Mouse (Mus musculus) adrenal gland, postnatal 4 days (tissue): Measurements from ENCODE around the gene Col4a2. TPM values are rescaled to one million over a fixed set of nuclear protein-coding genes. Genes with fewer than 3 reads are reported as not detected.

ENCODE experiments used
- DNase-seq, 2 experiments: peaks; one replicate each; pipeline ENCODE4 v3.0.0; 2021 to 2022; ENCODE audit warnings: low spot score in 2 of 2, mixed read lengths in 2 of 2
- long read RNA-seq, 2 experiments: library from polyadenylated mRNA; stranded (forward); transcript quantifications; one replicate each; pipeline ENCODE4 v2.0.0; 2021
- total RNA-seq, 2 experiments: library from RNA; stranded (reverse); gene quantifications; 2 replicates each; pipeline ENCODE4 v1.2.3; 2021

The Col4a2 gene
- total RNA-seq = 100 to 1,000 TPM; 299 to 331 TPM
- long read RNA-seq, experiment 1, full-length matches to known transcripts = 33 of 261 reads
- long read RNA-seq, experiment 1, partial matches to known transcripts = 223 of 261 reads
- long read RNA-seq, experiment 1, other reads (novel, unspliced or antisense) = 5 of 261 reads
- long read RNA-seq, experiment 2, full-length matches to known transcripts = 190 of 551 reads
- long read RNA-seq, experiment 2, partial matches to known transcripts = 337 of 551 reads
- long read RNA-seq, experiment 2, other reads (novel, unspliced or antisense) = 24 of 551 reads

DNA sequence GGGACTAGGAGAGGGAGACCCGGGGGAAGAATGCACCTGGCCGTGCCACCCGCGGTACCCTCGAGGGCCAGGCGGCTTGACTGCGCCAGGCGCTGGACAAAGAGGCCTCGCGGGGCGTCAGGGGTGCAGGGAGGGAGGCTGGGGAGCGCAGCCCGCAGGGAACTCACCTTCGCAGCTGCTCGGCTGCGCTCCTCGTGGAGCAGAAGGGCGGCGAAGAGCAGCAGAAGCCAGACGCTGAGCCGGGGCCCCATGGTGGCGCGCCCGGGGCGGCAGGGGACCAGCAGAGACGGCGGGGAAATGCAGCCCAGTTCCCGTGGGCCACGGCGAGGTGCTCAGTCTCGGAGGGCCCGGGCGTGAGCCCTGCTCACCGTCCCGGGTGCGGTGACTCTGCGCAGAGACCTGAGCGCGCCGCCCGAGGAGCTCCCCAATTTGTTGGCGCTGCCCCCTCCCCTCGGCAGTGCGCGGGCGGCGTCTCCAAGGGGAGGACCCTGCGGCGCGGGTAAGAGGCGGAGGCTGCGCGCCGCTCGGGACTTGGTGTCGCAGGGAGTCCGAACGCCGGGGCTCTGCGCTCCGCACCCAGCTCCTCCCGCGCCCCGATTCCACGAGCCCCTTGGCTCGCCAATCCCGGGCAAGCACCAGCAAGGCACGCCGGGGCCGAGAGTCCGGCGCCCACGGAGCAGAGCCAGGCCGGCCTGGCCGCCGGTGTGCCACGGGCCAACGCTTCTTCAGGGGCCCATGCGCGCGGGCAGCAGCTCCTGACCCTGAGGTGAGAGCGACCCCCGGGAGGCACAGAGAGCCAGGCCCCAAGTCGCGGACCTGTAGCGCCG, at the start of gene Col4a2, which contains the start of gene Col4a1:
Gene Col4a2 (plus strand): TSS at position 457 of the 827 bp plus-strand sequence.
Gene Col4a1 (minus strand): TSS at position 478 of the 827 bp plus-strand sequence.
- DNase-seq = peak; percentile 49 to 56

DNA sequence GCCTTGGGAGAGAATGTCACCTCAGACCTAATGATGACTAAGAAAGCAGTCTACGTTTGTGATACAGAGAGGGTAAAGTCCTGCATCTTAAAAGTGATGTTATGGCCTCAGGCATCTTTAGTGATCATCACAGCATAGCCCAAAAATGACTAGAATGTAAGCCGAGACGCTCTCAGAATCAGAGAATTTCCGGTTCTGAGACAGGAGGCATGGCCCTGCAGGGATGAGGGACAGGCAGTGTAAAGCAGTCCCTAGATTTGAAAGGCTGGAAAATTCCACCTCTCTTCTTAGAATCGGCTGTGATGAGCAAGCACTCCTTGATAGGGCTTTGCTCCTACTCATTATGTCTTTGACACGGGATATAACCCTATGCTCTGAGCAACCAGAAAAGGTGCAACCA, 48.8 kb upstream of the Col4a2 start:
- no peak for DNase-seq

DNA sequence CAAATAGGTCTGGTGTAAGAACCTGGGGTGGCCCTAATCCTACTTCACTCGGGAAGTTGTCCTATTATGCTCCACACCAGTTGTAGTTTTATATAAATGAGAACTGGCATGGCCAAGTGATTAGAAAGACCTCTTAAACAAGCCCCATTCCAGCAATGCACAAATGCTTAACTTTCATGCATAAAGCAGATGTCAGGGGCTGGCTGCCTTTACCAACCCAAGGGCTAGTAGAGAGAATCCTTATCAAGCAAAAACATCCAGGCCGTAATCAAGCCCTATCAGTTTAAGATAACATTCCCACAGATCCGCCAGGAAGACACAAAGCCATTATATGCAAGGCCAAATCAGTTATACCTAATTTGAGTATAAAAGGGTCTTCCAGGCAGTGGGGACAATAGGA, 46.6 kb upstream of the Col4a2 start:
- no peak for DNase-seq

DNA sequence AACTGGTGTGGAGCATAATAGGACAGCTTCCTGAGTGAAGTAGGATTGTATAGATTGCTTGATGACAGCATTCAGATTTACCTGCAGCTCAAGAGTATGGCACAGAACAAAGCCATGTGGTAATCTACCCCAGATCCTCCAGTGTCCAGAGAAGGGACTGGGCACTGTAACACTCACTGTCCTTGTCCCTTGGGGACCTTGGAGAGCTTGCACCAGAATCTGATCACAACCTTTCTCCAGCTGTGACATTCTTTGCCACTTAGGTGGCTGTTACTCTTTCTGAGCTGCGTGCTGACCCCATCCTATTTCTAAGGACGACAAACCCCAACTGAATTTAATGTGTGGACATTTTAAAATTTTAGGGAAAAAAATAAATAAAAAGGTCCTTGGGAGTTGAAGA, 46.1 kb upstream of the Col4a2 start:
- no peak for DNase-seq

DNA sequence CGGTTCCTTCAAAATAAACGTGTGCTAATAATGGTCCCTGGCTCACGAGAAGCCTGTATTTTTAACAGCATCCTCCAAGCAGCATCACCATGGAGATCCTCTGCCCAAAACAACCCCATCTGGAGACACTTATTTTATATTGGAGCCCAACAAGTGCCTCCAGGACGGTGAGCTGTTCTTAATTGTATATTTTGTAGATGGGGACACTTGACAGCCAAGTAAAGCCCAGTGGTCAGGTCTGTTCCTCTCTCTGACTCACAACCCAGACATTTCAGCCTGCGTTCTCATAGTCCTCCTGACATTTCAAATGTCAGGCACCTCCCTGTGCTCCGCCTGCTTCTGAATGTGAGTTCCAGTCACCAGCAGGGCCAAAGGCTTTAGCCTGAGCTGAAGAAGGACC, 43.9 kb upstream of the Col4a2 start:
- DNase-seq = no peak

DNA sequence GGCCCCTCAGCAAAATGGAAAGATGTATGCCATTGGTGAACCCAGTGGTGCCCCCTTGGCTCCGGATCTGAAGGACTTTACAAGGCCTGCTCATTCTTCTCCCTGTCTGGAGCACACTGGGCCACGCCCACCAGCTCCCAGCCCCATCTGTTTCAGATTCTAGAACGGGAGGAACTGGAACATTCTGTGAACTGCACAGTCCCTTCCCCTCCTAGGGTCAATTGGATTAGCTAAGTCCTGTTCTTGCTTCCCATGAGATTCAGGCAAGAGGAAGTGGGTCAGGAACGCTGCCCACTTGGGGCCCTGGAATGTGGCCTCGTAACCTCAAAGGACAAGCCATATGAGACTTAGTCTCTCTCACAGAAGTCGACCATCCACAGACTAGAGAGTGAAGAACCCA, 41.8 kb upstream of the Col4a2 start:
- no peak for DNase-seq

DNA sequence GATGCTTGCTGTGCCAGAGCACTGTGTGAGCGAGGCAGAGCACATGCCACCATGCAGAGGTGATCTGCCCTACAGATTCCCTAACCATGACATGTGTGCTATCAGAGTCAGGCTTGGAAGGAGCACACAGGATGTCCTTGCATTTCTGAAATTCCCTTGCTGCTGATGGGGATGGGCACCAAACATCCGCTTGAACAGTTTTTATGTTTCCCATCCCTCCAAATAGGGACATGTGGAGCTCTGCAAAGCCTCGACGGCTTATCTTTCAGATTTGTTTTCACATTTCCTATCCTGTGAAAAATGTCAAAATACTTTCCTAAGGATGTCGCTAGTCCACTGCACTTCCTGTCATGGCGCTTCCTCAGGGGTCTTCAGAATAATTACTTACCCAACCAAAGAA, 40.4 kb upstream of the Col4a2 start:
- no peak for DNase-seq

DNA sequence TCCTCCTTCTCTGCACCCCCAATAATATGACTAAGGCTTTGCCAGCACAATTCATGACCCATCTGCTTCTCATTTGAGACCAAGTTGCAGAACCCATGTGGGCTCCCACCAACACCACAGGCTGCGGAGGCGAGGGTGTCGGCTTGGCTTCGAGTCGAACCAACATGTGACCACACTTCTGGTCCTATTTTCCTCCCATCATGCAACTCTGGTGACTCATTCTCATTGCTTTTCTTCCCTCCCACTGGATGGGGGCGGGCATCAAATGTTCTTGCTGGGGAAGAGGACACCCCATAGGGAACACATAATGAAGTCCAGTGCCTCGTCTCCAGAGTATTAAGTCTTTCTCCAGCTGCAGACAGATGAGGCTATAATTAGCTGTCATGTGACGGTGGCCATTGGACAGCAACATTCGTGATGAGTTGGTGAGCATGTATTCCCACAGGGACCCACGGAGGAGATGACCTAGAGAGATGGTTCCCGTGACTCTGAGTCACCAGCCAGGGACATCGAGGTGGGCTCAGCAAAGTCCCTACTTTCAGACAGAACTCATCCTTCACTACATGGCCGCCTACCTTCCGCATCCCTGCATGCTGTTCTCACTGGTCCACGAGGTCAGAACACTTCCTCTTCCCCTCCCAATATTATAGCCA, 39.0 kb upstream of the Col4a2 start:
- DNase-seq = no peak

DNA sequence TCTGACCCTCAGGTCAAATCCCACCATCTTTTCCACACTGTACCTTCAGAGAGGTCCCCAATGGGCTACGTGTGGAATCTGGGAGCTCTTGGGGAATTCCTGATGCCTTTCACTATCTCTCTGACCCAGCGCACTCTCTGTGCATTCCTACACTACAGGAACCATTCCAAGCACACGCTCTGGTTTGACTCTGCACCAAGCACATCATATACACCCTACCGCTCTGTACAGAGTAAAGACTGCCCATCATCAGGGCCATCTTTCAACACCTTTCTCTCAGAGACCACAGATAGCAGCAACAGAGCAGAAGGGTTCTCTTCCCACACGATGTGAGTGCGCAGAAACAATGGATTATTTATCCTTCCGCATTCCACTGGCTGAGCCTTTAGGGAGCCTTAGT, 38.2 kb upstream of the Col4a2 start:
- no peak for DNase-seq

DNA sequence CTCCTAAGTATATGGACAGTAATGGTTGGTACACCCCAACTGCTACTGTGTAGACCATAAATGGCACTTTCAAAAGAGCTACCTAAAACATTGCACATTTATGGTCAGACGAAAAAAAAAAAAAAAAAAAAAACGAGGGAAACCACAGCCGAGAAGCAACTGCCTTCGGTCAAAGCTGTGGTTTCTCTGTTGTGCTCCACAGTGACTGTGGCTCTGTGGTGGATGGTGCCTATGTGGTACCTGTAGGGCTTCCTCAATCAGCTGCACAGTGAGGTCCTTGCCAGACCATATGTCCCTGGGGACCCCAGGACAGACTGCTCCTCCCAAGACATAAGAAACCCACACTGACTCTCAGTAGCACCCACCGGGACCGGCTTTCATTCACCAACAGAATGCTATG, 36.3 kb upstream of the Col4a2 start:
- DNase-seq = no peak

DNA sequence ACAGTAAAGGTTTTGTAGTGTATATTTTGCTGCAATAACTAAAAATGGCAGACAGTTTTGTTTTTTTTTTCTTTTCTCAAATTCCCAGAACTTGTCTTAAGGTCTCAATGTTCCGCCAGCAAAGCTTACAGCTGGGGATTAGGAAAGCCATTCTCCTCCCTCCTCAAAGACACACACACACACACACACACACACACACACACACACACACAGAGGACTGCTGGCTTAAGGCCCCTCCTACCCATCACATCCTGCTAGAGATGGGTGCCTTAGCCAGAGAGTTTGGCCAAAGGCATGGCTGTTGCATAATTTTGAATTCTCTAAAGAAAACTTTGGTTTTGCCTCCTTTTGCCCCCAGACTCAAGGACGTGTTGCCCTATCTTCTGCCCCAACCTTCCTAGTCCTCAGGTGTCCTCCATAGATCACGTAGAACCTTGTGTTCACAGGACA, 35.0 kb upstream of the Col4a2 start:
- DNase-seq = no peak

DNA sequence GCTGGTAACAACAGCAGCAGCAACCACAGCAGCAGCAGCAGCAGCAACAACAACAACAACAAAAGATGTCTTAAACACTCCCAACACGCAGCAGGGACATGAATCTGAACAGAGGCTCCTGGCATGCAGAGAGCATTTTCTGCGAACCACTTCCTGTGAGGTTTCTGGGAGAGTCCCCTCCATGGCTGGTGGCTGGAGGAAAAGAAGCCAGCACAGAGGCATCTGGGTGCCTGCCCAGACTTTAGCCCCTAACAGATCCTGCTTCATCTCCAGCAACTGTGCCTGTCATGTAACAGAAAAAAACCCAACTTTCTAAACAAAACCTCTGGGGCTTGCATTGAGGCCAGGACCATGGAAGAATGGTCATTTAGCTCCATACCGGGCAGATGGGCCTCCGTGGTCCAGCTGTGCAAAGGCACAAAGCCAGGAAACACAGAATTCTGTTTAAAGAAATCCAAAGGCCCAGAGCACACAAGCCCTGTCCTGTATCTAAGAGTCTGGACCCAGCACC, 34.4 kb upstream of the Col4a2 start:
- no peak for DNase-seq

DNA sequence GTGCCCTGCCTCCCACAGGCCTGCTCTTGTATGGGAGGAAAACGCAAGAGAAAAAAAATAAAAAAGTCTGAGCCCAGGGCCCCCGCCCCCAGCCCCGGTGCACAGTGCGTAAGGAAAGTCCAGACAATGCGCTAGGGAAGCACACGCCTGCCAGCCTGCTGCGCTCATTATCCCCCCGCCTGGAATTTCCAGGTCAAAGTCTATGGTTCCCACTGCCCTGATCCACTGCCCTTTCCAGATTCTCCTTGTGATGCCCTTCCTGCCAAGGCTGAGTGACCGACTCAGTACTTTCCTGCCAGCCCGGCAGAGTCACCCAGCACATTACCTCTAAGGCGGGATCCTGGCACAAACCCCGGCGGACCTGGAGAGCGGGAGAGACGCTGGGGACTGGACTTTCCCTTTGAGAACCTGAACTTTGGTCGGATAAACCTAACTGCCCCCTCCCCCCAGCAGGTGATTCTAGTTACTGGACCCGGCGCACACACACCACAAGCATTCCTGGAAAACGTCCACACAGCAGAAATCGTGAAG, 33.2 kb upstream of the Col4a2 start:
- no peak for DNase-seq

DNA sequence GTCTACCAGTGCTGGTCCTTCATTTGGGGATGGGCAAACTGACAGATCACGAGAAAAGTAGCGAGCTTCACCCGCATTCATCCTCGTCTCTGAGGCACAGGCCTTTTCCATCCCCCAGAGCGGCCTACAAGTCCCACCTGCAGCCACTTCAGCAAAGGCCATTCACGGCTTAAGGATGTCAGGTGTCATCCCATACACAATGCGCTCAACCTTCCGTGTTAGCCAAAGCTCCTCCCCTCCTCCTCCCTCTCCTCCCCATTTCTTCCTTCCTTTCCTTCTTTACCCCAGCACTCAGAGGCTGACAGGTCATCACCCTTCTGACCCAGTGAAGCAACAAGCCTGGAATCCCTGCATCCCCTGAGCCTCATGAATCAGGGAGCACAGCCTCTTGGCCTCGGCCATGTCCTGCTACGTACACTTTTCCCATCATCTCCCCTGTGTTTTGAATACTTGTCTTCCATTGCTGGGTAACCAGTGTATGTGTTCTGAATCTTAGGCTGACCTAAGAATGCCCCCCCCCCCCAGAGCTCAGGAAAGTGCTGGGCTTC, 31.8 kb upstream of the Col4a2 start:
- no peak for DNase-seq

DNA sequence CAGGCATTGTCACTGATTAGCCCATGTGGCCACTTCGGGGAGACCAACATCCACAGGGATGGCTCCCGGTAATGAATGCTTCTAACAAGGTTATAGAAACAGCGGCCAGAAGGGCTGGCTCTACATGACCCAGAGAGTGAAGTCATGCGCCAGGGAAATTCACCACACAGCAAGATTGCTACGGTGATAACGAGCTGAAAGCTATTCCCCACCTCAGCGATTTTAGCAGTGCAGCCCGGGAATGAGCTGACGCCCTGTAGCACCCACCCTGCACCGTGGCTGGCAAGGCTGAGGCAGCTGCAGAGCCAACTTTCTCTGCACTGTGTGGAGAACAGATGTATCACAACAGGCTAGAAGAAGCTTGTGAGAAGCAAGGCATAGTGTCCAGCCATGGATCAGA, 30.5 kb upstream of the Col4a2 start:
- no peak for DNase-seq

DNA sequence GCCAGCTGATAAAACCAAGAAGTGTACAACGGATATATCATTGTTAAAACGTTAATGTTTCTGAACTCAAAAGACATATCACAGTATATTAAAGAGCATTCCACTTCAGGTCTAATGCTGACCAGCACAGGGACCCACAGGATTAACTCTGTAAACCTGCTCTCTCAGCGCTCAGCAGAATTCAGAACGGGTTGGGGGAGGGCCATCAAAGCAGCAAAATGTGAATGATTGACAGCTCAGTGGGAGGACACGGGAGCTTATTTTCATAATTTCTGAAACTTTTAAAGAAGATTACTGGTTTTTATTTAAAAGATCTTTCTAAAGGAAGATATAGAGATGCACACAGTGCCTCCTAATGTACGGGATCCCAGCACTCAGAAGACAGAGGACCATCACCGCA, 29.9 kb upstream of the Col4a2 start:
- DNase-seq = no peak

DNA sequence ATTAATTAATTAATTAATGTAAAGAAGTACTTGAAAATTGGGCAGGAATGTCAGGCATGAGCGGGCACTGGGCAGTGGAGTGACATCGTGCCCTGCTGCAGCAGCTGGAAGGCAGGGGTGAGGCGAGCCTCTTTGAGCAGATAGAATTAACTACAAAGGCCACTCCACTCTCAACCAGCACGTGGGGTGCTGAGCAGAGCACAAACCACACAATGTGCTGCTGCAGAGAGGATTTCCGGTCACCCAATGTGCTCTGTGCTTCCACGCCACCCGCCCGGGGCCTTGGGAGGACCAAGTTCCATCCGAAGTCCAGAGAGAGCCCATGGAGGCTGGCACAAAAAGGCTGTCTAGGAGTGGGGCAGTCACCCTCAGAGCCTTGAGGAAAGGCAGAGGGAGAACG, 29.4 kb upstream of the Col4a2 start:
- no peak for DNase-seq

DNA sequence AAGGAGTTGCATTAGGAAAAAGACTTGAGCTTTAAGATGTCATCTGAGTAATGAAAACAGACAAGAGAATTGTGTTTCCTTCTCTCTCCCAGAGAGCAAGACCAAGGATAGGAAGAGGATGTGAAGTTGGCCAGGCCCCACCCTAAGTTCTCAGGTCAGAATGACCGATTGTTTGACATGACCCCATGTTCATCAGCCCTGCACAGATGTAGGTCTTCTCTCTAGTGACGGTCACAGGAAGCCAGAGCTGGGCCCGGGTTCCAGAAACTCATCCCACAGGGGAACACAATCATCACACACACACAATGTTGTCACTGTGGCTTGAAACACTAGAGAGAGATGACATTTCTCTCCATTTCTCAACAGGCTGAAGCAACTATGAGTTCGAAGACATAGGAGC, 27.2 kb upstream of the Col4a2 start:
- DNase-seq = no peak

DNA sequence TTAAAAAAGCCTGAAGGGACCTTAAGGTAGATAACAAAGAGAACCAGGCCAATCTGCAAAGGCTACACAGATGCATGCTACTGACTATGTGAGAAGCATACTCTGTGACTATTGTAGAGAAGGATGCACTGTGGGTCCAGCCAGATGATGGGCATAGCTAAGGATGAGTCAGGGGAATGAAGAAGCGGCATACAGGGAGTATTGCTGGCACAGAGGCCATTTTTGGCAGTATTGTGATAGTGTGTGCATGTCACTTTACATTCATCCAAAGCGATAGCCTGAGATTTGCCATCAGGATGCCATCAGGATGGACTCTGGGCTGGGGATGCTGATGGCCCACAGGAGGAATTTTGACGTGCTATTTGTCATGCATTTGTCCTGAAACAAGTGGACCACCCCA, 25.5 kb upstream of the Col4a2 start:
- DNase-seq = no peak

DNA sequence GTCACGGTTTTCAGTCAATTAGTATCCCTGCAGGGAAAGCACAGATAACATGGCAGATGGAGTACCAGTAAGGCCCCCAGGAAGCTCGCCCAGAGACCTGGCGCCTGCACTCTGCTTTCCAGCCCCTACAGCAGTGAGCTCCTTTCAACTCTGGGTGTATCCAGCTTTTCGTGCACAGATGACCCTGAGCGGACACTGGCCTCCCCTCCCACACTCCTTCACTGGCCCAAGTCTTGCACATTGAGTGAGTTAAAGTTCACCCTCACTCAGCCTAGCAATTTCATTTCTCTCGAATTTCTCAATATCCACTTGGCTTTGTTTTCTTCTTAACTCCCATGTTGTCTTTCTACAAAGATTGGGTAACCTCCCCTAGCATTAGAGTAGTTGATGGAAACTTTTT, 24.3 kb upstream of the Col4a2 start:
- no peak for DNase-seq

DNA sequence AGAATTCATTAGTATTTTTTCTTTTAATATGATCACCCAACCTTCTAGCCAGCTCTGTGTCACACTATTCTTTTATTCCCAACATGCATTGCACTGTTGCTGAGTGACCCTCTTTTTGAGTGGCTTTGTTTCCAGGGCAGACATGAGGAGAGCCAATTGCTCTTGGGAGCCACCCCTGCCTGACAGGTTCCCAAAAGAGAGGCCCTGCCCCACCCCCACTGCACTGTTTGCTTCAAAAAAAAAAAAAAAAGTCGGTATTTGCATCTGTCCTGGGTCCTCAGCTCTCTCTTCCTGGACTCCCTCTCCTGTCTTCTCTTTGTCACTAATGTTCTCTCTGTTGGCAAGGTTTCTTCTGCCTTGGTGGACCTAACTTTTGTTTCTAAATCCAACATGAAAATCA, 22.1 kb upstream of the Col4a2 start:
- no peak for DNase-seq
